Mouse (Mus musculus) stomach, postnatal 0 days (tissue): ENCODE measurements around the gene Kirrel3.

Source experiments
- CTCF ChIP-seq: IDR thresholded peaks from 2 replicates; pipeline ENCODE4 v1.5.1; 2016; ENCODE audit warnings: antibody characterized with exemption, low read depth, mild to moderate bottlenecking, moderate library complexity
- EP300 ChIP-seq: optimal IDR thresholded peaks from 2 replicates; pipeline ENCODE3; 2016; ENCODE audit warnings: antibody characterized with exemption

DNA sequence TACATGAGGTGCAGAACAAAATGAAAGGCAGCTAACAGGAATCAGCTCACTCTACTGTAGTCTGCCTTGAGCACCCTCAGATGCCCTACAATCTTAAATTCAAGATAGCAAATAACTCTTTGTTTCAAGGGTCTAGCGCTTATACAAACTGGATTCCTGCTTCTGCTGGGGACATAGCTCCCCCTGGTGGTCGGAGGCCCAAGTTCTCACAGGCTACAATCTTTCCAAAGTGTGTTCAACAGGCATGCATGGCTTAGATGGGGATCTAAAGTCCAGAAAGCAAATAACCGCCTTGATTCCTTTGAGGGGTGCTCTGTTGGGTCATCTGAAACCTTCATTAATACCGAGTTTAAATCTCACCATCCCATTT lies 267.1 kb downstream of the Kirrel3 start:
- TF ChIP-seq EP300 (no peak), CTCF (peak; percentile 91)
